Mouse (Mus musculus) neural tube, embryonic 15.5 days (tissue): ENCODE measurements at regions not wholly inside any gene's neighbourhood (a gene's known extent, or its start where the extent isn't known, plus 50 kb on each side); places are given as distances from the start of the nearest gene placed in this dataset.

Source experiments
- ATAC-seq: fragments of 200-750 bp; cut with Nextera tagmentation; 2 replicates; pipeline ENCODE4 v1.8.0; 2017; ENCODE audit warnings: mild to moderate bottlenecking, moderate TSS enrichment, moderate library complexity; ENCODE audit not compliant: low FRiP score
- H3K27ac ChIP-seq: fragments of 300-500 bp; sonication (generic); replicated peaks from 2 replicates; pipeline ENCODE4 v1.5.1; 2015; ENCODE audit warnings: mild to moderate bottlenecking, inconsistent platforms
- H3K27me3 ChIP-seq: fragments of 300-500 bp; sonication (generic); replicated peaks from 2 replicates; pipeline ENCODE4 v1.6.1; 2015; ENCODE audit warnings: inconsistent platforms
- H3K36me3 ChIP-seq: fragments of 300-500 bp; sonication (generic); 2 replicates; pipeline ENCODE4 v1.6.1; 2015; ENCODE audit warnings: inconsistent platforms
- H3K4me1 ChIP-seq: fragments of 300-500 bp; sonication (generic); 2 replicates; pipeline ENCODE4 v1.6.1; 2015; ENCODE audit warnings: inconsistent platforms
- H3K4me2 ChIP-seq: fragments of 300-500 bp; sonication (generic); 2 replicates; pipeline ENCODE4 v1.6.1; 2015; ENCODE audit warnings: inconsistent platforms, mild to moderate bottlenecking, moderate library complexity
- H3K4me3 ChIP-seq: fragments of 300-500 bp; sonication (generic); replicated peaks from 2 replicates; pipeline ENCODE4 v1.5.1; 2015; ENCODE audit warnings: mild to moderate bottlenecking, inconsistent platforms
- H3K9ac ChIP-seq: fragments of 300-500 bp; sonication (generic); replicated peaks from 2 replicates; pipeline ENCODE4 v1.6.1; 2015; ENCODE audit warnings: mild to moderate bottlenecking, inconsistent platforms
- H3K9me3 ChIP-seq: fragments of 300-500 bp; sonication (generic); replicated peaks from 2 replicates; pipeline ENCODE4 v1.6.1; 2016; ENCODE audit warnings: inconsistent platforms
- WGBS: fragments of 180-500 bp; shearing (Covaris S2); methylation state at CpG from one replicate; pipeline ENCODE4 v1.1.7; 2015; ENCODE audit warnings: mixed read lengths; 5-methylcytosine and 5-hydroxymethylcytosine counted together

DNA sequence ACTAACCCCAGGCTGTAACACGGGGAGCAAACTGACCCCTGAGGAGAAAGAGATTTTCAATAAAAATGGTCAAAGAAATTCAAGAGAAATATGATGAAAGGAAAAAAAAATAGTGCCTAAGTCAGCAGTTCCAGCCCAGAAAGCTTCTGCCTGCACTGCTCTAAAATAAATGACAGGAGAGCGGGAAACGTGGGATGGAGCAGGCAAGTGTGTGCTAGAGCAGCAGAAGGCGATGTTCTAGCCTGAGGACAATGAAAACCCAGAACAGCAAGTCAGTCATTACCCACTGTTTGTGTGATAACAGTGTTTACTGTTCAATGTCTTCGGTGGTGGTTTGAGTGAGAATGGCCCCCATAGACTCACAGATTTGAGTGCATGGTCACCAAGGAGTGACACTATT is 91.4 kb upstream of the Rmdn2 start:
- Histone ChIP-seq H3K9ac (no peak overlapping the region), H3K4me3 (no peak overlapping the region), H3K27ac (no peak overlapping the region), H3K4me1 (no peaks in the 10 kb centered on the region), H3K36me3 (no peaks in the 10 kb centered on the region), H3K9me3 (no peaks in the 10 kb centered on the region), H3K27me3 (no peaks in the 10 kb centered on the region), H3K4me2 (no peak overlapping the region)
- no peak for ATAC-seq
- WGBS = 87% methylated on average over 5 of the region's 5 CpGs

GRCm38 (mm10) chr17:79521691-79522090 is 90.0 kb upstream of the Rmdn2 start:
- no peak overlapping the region for H3K9ac ChIP-seq
- ATAC-seq = no peak

GRCm38 (mm10) chr17:79523230-79523629 is 88.4 kb upstream of the Rmdn2 start:
- Histone ChIP-seq H3K36me3 (no peaks in the 10 kb centered on the region), H3K4me3 (no peak overlapping the region), H3K4me1 (no peaks in the 10 kb centered on the region), H3K27me3 (no peaks in the 10 kb centered on the region), H3K27ac (no peak overlapping the region), H3K4me2 (no peak overlapping the region), H3K9ac (no peak overlapping the region), H3K9me3 (no peaks in the 10 kb centered on the region)
- WGBS = 94% methylated on average over 3 of the region's 3 CpGs
- no peak for ATAC-seq

More at GRCm38 (mm10) chr17:79521691-79522090, 90.0 kb upstream of the Rmdn2 start:
- Histone ChIP-seq H3K27me3 (no peaks in the 10 kb centered on the region), H3K9me3 (no peaks in the 10 kb centered on the region), H3K4me1 (no peaks in the 10 kb centered on the region), H3K36me3 (no peaks in the 10 kb centered on the region), H3K4me2 (no peak overlapping the region), H3K27ac (no peak overlapping the region), H3K4me3 (no peak overlapping the region)
- WGBS = 87% methylated on average over 7 of the region's 7 CpGs

DNA sequence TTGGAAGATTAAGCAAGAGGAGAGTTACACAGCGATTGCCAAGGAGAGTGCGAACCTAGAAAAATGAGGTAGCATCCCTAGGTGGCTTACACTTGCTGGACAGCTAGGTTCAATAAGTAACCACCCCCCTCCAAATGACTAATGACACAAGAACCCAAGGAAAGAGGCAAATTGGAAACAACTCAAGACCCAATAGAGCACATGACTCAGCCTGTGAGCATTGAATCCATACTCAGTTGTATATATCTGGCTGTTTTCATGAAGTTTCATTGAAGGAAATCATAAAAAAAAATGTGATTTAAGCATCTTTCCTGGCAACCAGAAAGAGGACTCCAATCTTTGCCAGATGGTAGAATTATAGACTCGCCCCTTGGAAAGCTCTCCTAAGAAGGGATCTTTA is 84.3 kb upstream of the Rmdn2 start:
- Histone ChIP-seq H3K27me3 (no peaks in the 10 kb centered on the region), H3K4me3 (no peak overlapping the region), H3K4me1 (no peaks in the 10 kb centered on the region), H3K9me3 (no peaks in the 10 kb centered on the region), H3K36me3 (no peaks in the 10 kb centered on the region), H3K4me2 (no peak overlapping the region), H3K27ac (no peak overlapping the region), H3K9ac (no peak overlapping the region)
- 94% methylated on average over 3 of the region's 3 CpGs for WGBS
- ATAC-seq = no peak

DNA sequence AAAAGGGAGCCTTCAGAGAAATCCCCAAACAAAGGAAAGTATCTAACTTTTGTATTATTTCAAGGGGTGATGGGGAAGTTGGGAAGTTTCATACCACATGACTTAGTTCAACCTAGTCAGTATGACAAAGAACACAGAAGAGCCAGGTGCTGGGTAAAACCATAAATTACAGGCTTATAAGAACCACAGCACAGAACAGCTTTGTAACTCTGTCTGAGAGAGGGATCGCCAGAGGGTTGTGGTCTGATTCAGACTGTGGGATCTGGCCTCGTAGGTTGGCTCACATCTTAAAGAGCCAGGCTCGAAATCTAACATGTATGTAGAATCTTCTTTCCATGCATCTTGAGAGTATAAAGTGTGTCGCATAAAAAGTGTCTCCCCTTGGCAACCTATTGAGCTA is 75.1 kb upstream of the Rmdn2 start:
- no peak for ATAC-seq
- H3K27ac ChIP-seq = no peak overlapping the region
- H3K36me3 ChIP-seq = no peaks in the 10 kb centered on the region
- no peaks in the 10 kb centered on the region for H3K27me3 ChIP-seq
- H3K4me3 ChIP-seq = no peak overlapping the region
- no peak overlapping the region for H3K9ac ChIP-seq
- H3K4me1 ChIP-seq = no peaks in the 10 kb centered on the region
- no peaks in the 10 kb centered on the region for H3K9me3 ChIP-seq
- H3K4me2 ChIP-seq = no peak overlapping the region
- WGBS = 73% methylated on average over 4 of the region's 4 CpGs

GRCm38 (mm10) chr17:79538789-79539188 is 72.9 kb upstream of the Rmdn2 start:
- WGBS = 94% methylated on average over 4 of the region's 4 CpGs
- H3K27me3 ChIP-seq = no peaks in the 10 kb centered on the region
- H3K4me1 ChIP-seq = no peaks in the 10 kb centered on the region
- ATAC-seq = no peak
- no peak overlapping the region for H3K27ac ChIP-seq
- no peak overlapping the region for H3K9ac ChIP-seq
- no peak overlapping the region for H3K4me3 ChIP-seq
- H3K4me2 ChIP-seq = no peak overlapping the region
- H3K9me3 ChIP-seq = no peaks in the 10 kb centered on the region
- no peaks in the 10 kb centered on the region for H3K36me3 ChIP-seq

GRCm38 (mm10) chr17:79540038-79540437 is 71.6 kb upstream of the Rmdn2 start:
- no peak overlapping the region for H3K27ac ChIP-seq
- no peak for ATAC-seq
- no peak overlapping the region for H3K4me3 ChIP-seq
- no peaks in the 10 kb centered on the region for H3K27me3 ChIP-seq
- no peaks in the 10 kb centered on the region for H3K9me3 ChIP-seq
- WGBS = 78% methylated on average over 1 of the region's 1 CpGs
- peaks cover 7% of the 10 kb centered on the region; the same call in 1 of the 2 replicates for H3K4me1 ChIP-seq
- H3K4me2 ChIP-seq = no peak overlapping the region
- no peaks in the 10 kb centered on the region for H3K36me3 ChIP-seq
- H3K9ac ChIP-seq = no peak overlapping the region

GRCm38 (mm10) chr17:79540511-79540910 is 71.2 kb upstream of the Rmdn2 start:
- Histone ChIP-seq H3K4me2 (no peak overlapping the region), H3K27ac (no peak overlapping the region), H3K9ac (no peak overlapping the region), H3K36me3 (no peaks in the 10 kb centered on the region), H3K9me3 (no peaks in the 10 kb centered on the region), H3K27me3 (no peaks in the 10 kb centered on the region), H3K4me3 (no peak overlapping the region), H3K4me1 (peaks cover 7% of the 10 kb centered on the region; the same call in 1 of the 2 replicates)
- ATAC-seq = no peak
- 92% methylated on average over 2 of the region's 2 CpGs for WGBS

- H3K4me2 ChIP-seq = no peak overlapping the region
These were observed 67.6 kb upstream of the Rmdn2 start for GRCm38 (mm10) chr17:79543907-79544522.

GRCm38 (mm10) chr17:79545878-79546277 is 65.8 kb upstream of the Rmdn2 start:
- 83% methylated on average over 2 of the region's 2 CpGs for WGBS
- Histone ChIP-seq H3K4me3 (no peak overlapping the region), H3K4me1 (peaks cover 7% of the 10 kb centered on the region; the same call in 1 of the 2 replicates), H3K27me3 (no peaks in the 10 kb centered on the region), H3K4me2 (no peak overlapping the region), H3K9ac (no peak overlapping the region), H3K27ac (no peak overlapping the region), H3K36me3 (no peaks in the 10 kb centered on the region), H3K9me3 (no peaks in the 10 kb centered on the region)
- no peak for ATAC-seq

More at GRCm38 (mm10) chr17:79543907-79544522, 67.6 kb upstream of the Rmdn2 start:
- Histone ChIP-seq H3K27me3 (no peaks in the 10 kb centered on the region), H3K9me3 (no peaks in the 10 kb centered on the region), H3K9ac (no peak overlapping the region), H3K27ac (0 out of 2 replicates have a peak overlapping the region, but pooled peaks have one; percentile 41), H3K4me3 (no peak overlapping the region), H3K36me3 (no peaks in the 10 kb centered on the region), H3K4me1 (peaks cover 7% of the 10 kb centered on the region; the same call in 1 of the 2 replicates)
- no peak; the same call in 1 of the 2 replicates for ATAC-seq
- 68% methylated on average over 7 of the region's 7 CpGs for WGBS

GRCm38 (mm10) chr17:79547075-79547474 is 64.6 kb upstream of the Rmdn2 start:
- Histone ChIP-seq H3K4me3 (no peak overlapping the region), H3K27me3 (no peaks in the 10 kb centered on the region), H3K4me2 (no peak overlapping the region), H3K36me3 (no peaks in the 10 kb centered on the region), H3K9ac (no peak overlapping the region), H3K9me3 (no peaks in the 10 kb centered on the region), H3K4me1 (peaks cover 7% of the 10 kb centered on the region; the same call in 1 of the 2 replicates), H3K27ac (no peak overlapping the region)
- no peak for ATAC-seq
- 62% methylated on average over 2 of the region's 2 CpGs for WGBS

DNA sequence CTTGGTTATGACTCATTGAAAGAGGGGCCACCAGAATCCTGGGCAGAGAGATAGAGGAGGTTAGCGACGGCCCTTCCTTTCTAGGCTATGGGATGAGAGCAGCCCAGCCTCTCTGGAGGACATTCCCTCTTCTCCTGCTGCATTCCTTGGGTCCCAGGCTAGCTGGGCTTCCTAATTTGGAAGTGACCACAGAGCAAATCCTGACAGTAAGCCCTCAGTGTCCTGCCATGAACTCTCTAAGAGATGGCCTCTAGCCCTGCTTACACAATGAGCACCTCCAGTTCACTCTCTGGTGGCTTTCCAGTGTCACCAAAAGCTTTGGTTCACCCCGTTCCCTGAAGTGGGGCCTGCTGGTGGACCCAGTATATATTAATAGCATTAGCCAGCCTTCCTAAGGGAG is 64.1 kb upstream of the Rmdn2 start:
- no peaks in the 10 kb centered on the region for H3K36me3 ChIP-seq
- no peaks in the 10 kb centered on the region for H3K9me3 ChIP-seq
- no peak overlapping the region for H3K27ac ChIP-seq
- no peak overlapping the region for H3K4me2 ChIP-seq
- no peak overlapping the region for H3K9ac ChIP-seq
- peaks cover 7% of the 10 kb centered on the region; the same call in 1 of the 2 replicates for H3K4me1 ChIP-seq
- H3K4me3 ChIP-seq = no peak overlapping the region
- 87% methylated on average over 3 of the region's 3 CpGs for WGBS
- no peaks in the 10 kb centered on the region for H3K27me3 ChIP-seq
- ATAC-seq = no peak
